Mouse (Mus musculus): ENCODE measurements around the gene Gm2696. TPM values are rescaled to one million over a fixed set of nuclear protein-coding genes. Genes with fewer than 3 reads are reported as not detected.
"Not testable (repeated sequence)": the region's sequence is repeated elsewhere in the genome, so short reads cannot be mapped to it uniquely, and the experiment has no call there.

The Gm2696 gene
- total RNA-seq (2014; fragmentation: Nextera tagmentation) (not detected in 2 replicates), total RNA-seq (2017) (not detected in 2 replicates), polyA plus RNA-seq (2012) (not detected in 2 replicates)

DNA sequence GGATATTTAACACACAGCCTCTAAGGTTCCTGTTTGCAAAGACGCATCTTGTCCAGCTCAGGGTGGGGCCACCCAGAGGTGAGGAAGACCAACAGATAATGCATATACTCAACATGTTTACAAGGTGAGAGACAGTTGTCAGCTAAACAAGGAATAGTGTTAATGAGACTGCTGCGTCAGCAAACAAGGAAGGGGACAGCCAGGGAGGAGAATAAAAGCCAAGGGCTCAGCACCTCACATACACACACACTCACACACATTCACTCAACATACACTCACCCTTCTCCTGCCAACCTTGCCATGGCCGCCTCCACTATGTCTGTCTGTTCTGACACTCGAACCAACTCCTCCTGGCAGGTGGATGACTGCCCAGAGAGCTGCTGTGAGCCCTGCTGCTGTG, at the start of gene Gm2696:
TSS of gene Gm2696 (plus strand) at position 301 of the 400 bp plus-strand sequence.
- H3K36me3 ChIP-seq (replicated peaks), result no peaks in the 10 kb centered on the region
- H3K4me3 ChIP-seq (ENCODE audit: low read depth, low read length), result no peak within 1 kb of the TSS
- H3K9me3 ChIP-seq (replicated peaks), result 0 out of 2 replicates have a peak, but pooled peaks cover 3% of the 10 kb centered on the region
- ATAC-seq (ENCODE audit: extremely low read depth, insufficient number of reproducible peaks, low FRiP score, poor library complexity, severe bottlenecking) (no peak), DNase-seq (ENCODE audit: low spot score) (no peak)
- peaks cover 7% of the 10 kb centered on the region for H3K27me3 ChIP-seq (ENCODE audit: insufficient read depth, low read length)
- TF ChIP-seq CTCF (IDR thresholded peaks at IDR 0.05; ENCODE audit: low read depth, low read length), result no peak
- peaks cover 4% of the 10 kb centered on the region; the same call in 1 of the 2 replicates for H3K4me1 ChIP-seq (ENCODE audit: insufficient read depth, low read depth, low read length)

GRCm38 (mm10) chr10:77769727-77770126, 44.8 kb upstream of the Gm2696 start:
- Histone ChIP-seq H3K4me3 (ENCODE audit: low read depth, low read length) (no peak overlapping the region), H3K9me3 (replicated peaks) (no peaks in the 10 kb centered on the region), H3K36me3 (replicated peaks) (no peaks in the 10 kb centered on the region), H3K4me1 (ENCODE audit: insufficient read depth, low read depth, low read length) (no peaks in the 10 kb centered on the region), H3K27me3 (ENCODE audit: insufficient read depth, low read length) (peaks cover 6% of the 10 kb centered on the region; the same call in 1 of the 2 replicates)
- ATAC-seq (ENCODE audit: extremely low read depth, insufficient number of reproducible peaks, low FRiP score, poor library complexity, severe bottlenecking) (no peak), DNase-seq (ENCODE audit: low spot score) (no peak)
- TF ChIP-seq TAL1 (conservative IDR thresholded peaks at IDR 0.05; ENCODE audit: low read depth, low read length) (no peak), CTCF (IDR thresholded peaks at IDR 0.05; ENCODE audit: low read depth, low read length) (no peak), GATA2 (IDR thresholded peaks at IDR 0.05; ENCODE audit: borderline replicate concordance, low read depth, low read length) (no peak), POLR2AphosphoS5 (IDR thresholded peaks at IDR 0.05; ENCODE audit: insufficient replicate concordance, low read depth, low read length) (no peak), GATA1 (IDR thresholded peaks at IDR 0.05; ENCODE audit: borderline replicate concordance, low read length) (no peak)

DNA sequence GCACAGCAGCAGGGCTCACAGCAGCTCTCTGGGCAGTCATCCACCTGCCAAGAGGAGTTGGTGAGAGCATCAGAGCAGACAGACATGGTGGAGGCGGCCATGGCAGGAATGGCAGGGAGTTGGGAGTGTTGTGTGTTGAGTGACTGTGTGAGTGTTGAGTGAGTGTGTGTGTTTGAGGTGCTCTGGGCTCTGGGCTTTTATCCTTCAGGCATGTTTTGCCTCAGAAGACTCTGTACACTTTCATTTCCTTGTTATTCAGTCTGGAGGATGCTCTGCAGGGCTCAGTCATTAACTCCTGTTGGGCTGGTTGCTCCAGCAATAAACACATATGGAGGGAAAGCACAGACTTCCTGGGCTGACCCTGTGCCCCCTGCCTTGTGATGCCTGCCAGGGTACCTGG, 43.3 kb upstream of the Gm2696 start, which contains the start of gene Gm3238:
TSS of gene Gm3238 (minus strand) at position 101 of the 400 bp plus-strand sequence.
- H3K36me3 ChIP-seq (replicated peaks); H3K27me3 ChIP-seq (ENCODE audit: insufficient read depth, low read length); ATAC-seq (ENCODE audit: extremely low read depth, insufficient number of reproducible peaks, low FRiP score, poor library complexity, severe bottlenecking); H3K9me3 ChIP-seq (replicated peaks); H3K4me1 ChIP-seq (ENCODE audit: insufficient read depth, low read depth, low read length); DNase-seq (ENCODE audit: low spot score); H3K4me3 ChIP-seq (ENCODE audit: low read depth, low read length): not testable (repeated sequence)

DNA sequence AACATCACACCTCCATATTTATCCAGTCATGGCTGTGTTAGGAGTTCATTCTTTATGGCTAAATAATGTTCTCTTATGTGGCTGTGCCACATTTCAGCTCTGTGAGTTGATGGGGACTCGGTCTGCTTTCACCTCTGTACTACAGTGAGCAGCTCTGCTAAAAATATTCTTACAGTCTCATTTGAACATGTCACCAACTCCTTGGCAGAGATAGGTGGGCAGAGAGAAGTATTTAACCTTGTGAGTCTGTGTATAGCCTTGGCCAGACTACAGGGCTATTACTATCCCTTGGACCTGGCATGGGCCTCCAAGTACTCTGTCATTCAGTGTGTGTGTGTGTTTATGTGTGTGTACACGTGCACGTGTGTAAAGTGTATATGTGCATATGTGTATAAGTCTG, 42.3 kb upstream of the Gm2696 start:
- not testable (repeated sequence) for H3K9me3 ChIP-seq (replicated peaks); DNase-seq (ENCODE audit: low spot score); H3K27me3 ChIP-seq (ENCODE audit: insufficient read depth, low read length); H3K4me3 ChIP-seq (ENCODE audit: low read depth, low read length); ATAC-seq (ENCODE audit: extremely low read depth, insufficient number of reproducible peaks, low FRiP score, poor library complexity, severe bottlenecking); H3K4me1 ChIP-seq (ENCODE audit: insufficient read depth, low read depth, low read length); H3K36me3 ChIP-seq (replicated peaks)

DNA sequence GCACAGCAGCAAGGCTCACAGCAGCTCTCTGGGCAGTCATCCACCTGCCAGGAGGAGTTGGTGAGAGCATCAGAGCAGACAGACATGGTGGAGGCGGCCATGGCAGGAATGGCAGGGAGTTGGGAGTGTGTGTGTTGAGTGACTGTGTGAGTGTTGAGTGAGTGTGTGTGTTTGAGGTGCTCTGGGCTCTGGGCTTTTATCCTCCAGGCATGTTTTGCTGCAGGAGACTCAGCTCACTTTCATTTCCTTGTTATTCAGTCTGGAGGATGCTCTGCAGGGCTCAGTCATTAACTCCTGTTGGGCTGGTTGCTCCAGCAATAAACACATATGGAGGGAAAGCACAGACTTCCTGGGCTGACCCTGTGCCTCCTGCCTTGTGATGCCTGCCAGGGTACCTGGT, 37.6 kb upstream of the Gm2696 start, which contains the start of gene Gm7138:
TSS of gene Gm7138 (minus strand) at position 101 of the 400 bp plus-strand sequence.
- not testable (repeated sequence) for DNase-seq (ENCODE audit: low spot score); H3K4me1 ChIP-seq (ENCODE audit: insufficient read depth, low read depth, low read length); H3K9me3 ChIP-seq (replicated peaks); H3K36me3 ChIP-seq (replicated peaks); H3K4me3 ChIP-seq (ENCODE audit: low read depth, low read length); H3K27me3 ChIP-seq (ENCODE audit: insufficient read depth, low read length); ATAC-seq (ENCODE audit: extremely low read depth, insufficient number of reproducible peaks, low FRiP score, poor library complexity, severe bottlenecking)

- ATAC-seq (ENCODE audit: extremely low read depth, insufficient number of reproducible peaks, low FRiP score, poor library complexity, severe bottlenecking); H3K4me1 ChIP-seq (ENCODE audit: insufficient read depth, low read depth, low read length); DNase-seq (ENCODE audit: low spot score); H3K4me3 ChIP-seq (ENCODE audit: low read depth, low read length); H3K36me3 ChIP-seq (replicated peaks); H3K27me3 ChIP-seq (ENCODE audit: insufficient read depth, low read length); H3K9me3 ChIP-seq (replicated peaks): not testable (repeated sequence)
Observed at GRCm38 (mm10) chr10:77782442-77782841, 32.0 kb upstream of the Gm2696 start, which contains the start of gene Gm3250. Gm3250 (minus strand) TSS chr10:77782542.

DNA sequence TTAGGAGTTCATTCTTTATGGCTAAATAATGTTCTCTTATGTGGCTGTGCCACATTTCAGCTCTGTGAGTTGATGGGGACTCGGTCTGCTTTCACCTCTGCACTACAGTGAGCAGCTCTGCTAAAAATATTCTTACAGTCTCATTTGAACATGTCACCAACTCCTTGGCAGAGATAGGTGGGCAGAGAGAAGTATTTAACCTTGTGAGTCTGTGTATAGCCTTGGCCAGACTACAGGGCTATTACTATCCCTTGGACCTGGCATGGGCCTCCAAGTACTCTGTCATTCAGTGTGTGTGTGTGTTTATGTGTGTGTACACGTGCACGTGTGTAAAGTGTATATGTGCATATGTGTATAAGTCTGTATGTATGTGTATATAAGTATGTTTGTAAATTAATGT, 31.1 kb upstream of the Gm2696 start:
- ATAC-seq (ENCODE audit: extremely low read depth, insufficient number of reproducible peaks, low FRiP score, poor library complexity, severe bottlenecking); H3K9me3 ChIP-seq (replicated peaks); H3K4me3 ChIP-seq (ENCODE audit: low read depth, low read length); H3K27me3 ChIP-seq (ENCODE audit: insufficient read depth, low read length); H3K36me3 ChIP-seq (replicated peaks); H3K4me1 ChIP-seq (ENCODE audit: insufficient read depth, low read depth, low read length); DNase-seq (ENCODE audit: low spot score): not testable (repeated sequence)

DNA sequence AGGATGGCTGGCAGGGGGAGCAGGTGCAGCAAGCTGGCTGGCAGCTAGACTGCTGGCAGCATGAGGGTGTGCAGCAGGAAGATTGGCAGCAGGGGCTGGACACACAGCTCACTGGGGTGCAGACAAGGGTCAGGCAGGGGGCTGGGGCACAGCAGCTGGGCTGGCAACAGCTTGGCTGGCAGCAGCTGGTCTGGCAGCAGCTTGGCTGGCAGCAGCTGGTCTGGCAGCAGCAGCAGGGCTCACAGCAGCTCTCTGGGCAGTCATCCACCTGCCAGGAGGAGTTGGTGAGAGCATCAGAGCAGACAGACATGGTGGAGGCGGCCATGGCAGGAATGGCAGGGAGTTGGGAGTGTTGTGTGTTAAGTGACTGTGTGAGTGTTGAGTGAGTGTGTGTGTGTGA, 26.6 kb upstream of the Gm2696 start, which contains the start of gene Gm7137:
TSS of gene Gm7137 (minus strand) at position 325 of the 400 bp plus-strand sequence.
- not testable (repeated sequence) for ATAC-seq (ENCODE audit: extremely low read depth, insufficient number of reproducible peaks, low FRiP score, poor library complexity, severe bottlenecking); H3K27me3 ChIP-seq (ENCODE audit: insufficient read depth, low read length); H3K4me3 ChIP-seq (ENCODE audit: low read depth, low read length); H3K4me1 ChIP-seq (ENCODE audit: insufficient read depth, low read depth, low read length); H3K9me3 ChIP-seq (replicated peaks); DNase-seq (ENCODE audit: low spot score); H3K36me3 ChIP-seq (replicated peaks)

Data from G1E (cell line).